Mouse (Mus musculus): Measurements from ENCODE around the gene Stac2. TPM values are rescaled to one million over a fixed set of nuclear protein-coding genes. Genes with fewer than 3 reads are reported as not detected.

Stac2 gene
- total RNA-seq, 2 experiments from 2014 or later, result 86.3 to 109 TPM

DNA sequence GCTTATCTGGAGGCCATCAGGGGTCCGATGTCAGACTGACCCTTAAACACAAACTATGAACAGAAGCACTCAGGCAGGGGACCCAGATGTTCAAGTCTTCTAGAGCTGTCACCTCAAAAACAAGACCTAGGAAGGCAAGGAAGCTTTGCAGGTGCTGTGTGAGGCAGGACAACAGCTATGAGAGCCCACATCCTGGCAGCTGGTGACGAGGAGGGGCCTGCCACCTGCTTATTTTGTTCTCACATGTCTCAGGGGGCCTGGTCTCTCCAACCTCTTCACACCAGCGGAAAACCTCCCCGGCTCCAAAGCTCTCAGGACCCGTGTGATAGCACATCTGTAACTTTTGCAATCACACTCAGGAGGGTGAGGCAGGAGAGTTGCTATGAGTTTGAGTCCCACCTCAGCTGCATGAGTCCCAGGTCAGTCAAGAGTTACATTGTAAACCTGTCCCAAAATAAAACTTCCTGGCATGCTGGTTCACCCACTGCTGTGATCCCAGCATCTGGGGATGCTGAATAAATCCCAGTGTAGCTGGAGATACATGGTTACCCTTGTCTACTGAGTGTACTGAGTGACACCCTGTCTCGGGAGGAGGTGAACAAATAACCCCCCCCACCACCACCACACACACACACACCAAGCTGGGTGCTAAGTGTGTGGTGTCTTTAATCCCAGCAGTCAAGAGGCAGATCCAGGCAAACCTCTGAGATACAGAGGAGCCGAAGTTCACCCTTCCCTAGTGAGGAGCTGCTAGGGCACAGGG lies 52.7 kb downstream of the Stac2 start:
- no peak for DNase-seq (ENCODE audit: low spot score in 2 of 2)

GRCm38 (mm10) chr11:97999748-98000147 lies 53.5 kb downstream of the Stac2 start:
- DNase-seq (ENCODE audit: low spot score in 2 of 2), result no peak

DNA sequence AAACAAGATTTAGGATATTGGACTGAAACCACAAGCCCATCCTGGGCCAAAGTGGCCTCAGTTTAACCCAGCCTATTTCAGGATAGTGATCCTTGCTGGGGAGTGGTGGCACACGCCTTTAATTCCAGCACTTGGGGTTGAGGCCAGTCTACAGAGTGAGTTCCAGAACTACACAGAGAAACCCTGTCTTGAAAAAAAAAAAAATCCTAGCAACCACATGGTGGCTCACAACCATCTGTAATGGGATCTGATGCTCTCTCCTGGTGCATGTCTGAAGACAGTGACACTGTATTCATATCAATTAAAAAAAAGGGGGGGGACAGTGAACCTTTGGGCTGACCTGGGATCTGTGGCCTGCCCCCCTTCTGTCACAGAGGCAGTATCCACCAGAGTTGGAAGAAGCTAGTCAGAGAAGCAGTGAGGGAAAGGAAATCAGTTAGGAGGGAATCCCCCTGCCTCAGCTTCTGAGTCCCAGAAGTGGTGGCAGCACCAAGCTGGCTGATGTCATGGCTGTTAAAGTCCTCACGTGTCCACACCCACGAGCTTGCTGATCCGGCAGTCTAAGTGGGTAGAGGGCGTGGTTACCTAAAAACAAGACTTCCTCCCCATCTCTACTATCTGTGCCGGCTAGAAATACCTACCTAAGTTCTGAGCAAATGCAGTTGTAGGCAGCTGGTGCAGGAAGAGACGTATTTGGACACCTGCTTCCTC lies 54.2 kb downstream of the Stac2 start:
- DNase-seq (ENCODE audit: low spot score in 2 of 2), result no peak

GRCm38 (mm10) chr11:97998074-97998793 lies 55.0 kb downstream of the Stac2 start:
- no peak for DNase-seq (ENCODE audit: low spot score in 2 of 2)

DNA sequence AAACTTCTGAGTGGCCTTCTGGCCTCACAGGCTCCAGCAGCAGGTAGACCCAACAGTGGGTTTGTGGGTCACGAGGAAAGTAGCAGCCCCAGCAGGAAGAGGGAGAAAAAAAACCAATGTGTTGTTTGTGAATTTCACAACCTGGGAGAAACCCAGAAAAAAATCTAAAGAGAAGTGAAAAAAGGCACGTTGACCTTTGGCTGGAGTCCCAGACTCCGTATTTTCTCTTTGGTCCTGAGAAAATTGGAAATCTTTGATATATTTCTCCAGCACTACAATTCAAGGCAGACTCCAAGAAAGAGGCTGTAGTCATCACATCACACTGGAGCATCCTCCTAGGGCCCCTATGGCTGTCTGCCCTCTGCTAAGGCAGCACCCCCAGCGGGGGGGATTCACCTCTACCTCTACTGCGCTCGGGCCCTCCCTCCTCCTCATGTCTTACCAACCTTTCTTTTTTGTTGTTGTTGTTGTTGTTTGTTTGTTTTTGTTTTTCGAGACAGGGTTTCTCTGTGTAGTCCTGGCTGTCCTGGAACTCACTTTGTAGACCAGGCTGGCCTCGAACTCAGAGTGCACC lies 55.8 kb downstream of the Stac2 start:
- DNase-seq (ENCODE audit: low spot score in 2 of 2), result no peak

DNA sequence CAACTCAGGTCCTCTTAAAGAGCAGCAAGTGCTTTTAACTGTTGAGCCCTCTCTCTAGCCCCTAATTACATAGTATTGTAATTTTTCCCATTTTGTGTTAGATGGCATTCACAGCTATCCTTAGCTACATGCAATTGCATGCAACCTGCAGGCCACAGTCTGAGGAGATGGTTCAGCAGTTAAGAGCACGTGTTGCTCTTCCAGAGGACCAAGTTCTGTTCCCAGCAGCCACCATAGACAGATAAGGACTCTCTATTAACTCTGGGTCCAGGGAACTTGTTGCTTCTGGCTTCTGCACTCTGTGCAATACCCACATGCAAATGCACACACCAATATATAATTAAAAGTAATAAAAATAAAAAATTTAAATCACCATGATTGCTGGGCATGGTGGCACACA lies 56.6 kb downstream of the Stac2 start:
- no peak for DNase-seq (ENCODE audit: low spot score in 2 of 2)

DNA sequence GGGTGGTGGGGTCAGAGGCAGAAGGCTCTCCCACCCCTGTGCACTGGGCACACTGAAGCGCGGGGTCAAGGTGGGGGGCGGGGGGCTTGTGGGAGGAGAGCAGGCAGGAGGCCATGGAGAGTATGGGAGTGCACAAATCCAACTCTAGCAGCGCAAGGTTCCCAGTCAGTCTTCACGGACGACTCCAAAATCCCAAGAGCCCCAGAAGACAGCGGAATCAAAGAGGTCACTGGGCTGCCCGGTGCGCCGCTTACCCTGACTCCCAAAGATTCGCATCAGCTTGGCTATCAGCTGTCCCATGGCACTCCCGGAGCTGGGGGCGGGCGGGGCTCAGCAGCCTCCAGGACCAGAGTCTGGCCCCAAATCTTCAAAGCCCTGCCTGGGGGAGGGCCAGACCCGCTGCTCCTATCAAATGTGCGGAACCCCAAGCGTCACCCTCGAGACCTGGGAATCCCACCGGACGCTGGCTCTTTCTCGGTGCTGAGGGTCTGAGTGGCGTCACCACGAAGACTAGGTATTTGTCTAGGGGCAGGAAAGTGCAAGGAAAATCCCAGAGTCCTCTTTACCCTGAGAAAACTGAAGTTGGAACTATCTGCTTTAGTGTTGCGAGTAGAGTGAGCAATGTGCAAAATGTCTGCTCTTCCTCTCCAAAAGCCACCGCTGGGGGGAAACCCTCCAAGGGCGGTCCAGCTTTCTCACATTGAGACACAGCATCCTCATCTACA lies 57.5 kb downstream of the Stac2 start, which contains the start of gene Arl5c:
Gene Arl5c (minus strand): TSS at position 618 of the 725 bp plus-strand sequence.
- DNase-seq (ENCODE audit: low spot score in 2 of 2), result no peak

- DNase-seq (ENCODE audit: low spot score in 2 of 2), result peak; percentile 61 to 79
These were observed 58.6 kb downstream of the Stac2 start for GRCm38 (mm10) chr11:97994539-97995100.

DNA sequence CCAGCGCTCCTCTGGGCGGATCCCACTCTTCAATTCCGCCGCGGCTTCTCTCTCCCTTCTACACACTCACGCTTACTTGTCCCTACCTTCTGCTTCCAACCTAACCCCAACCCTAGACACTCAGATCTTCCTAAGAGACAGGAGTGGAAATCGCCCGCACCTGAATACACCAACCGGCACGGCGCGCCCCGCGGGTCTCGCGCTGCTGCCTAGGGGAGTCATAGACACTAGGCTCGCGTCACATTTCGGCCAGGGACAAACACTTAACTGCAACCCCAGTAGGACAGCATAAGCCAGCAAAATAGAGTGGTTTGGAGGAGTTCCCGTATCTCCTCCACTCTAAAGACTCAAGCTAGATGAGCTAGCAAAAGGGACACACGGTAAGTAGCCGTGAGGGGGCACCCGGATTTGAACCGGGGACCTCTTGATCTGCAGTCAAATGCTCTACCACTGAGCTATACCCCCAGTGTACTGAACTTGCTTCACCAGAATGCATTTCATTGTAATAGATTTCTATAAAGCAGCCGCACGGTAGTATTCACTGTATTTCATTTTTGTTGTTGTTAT lies 64.6 kb downstream of the Stac2 start:
- peak; percentile 88 for DNase-seq (ENCODE audit: low spot score in 2 of 2)

GRCm38 (mm10) chr11:97987551-97988526 lies 65.4 kb downstream of the Stac2 start:
- DNase-seq (ENCODE audit: low spot score in 2 of 2), result peak; percentile 94 to 96

DNA sequence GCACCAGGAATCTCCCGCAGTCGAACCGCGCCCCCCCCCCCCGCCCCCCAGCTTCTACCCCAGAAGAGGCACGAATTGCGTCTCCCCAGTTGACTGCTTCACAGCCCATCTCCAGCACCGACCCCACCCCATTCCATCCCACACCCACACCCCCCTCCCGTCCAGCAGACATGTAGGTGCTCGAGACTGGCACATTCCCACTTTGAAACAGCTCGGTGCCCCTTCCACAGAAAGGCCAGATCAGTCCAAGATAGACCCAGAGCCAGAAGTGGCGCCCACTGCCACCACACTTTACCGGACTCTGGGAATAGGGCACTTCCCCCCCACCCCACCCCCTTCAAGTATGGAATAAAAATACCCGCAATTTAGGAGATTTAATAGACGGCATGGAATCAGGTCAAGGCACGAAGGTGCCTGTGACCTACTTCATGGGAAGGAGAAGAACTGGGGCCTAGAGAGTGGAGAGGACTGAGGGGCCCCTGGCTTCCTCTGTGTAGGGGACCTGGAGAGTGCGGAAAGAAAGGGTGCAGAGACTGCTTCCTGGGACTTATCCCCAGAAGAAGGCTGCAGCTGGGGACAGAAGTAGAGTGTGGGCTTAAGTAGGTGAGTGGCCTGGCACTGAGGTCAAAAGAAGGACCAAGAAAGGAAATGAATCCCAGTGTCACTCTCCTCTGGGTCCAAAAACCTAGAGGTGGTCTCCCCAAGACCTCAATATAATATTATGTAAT lies 66.4 kb downstream of the Stac2 start:
- no peak for DNase-seq (ENCODE audit: low spot score in 2 of 2)

Small RNA genes within 50 kb of the gene (microRNA-seq; reads per million reads assigned to microRNA genes)
- 0 reads per million in 2 experiments for gene Gm27597

Other genes starting within 250 kb of the Stac2 start
- gene B230217C12Rik, start 212.7 kb downstream of the Stac2 start, total RNA-seq (2021), result 10 to 100 TPM; 73.9 to 75.8 TPM
- 1 to 10 TPM; 3.6 to 4.5 TPM for gene Fbxo47, start 169.3 kb downstream of the Stac2 start, total RNA-seq (2021)
- gene Plxdc1, start 67.0 kb downstream of the Stac2 start, total RNA-seq (2021), result 10 to 100 TPM; 42.2 to 46.7 TPM
- 1 to 10 TPM; 1.4 to 1.9 TPM for gene Arl5c, start 57.3 kb downstream of the Stac2 start, total RNA-seq (2021)
- 100 to 1,000 TPM; 154 to 170 TPM for gene Cacnb1, start 30.4 kb downstream of the Stac2 start, total RNA-seq (2021)
- 100 to 1,000 TPM; 627 to 650 TPM for gene Rpl19, start 26.8 kb downstream of the Stac2 start, total RNA-seq (2021)
- 10 to 100 TPM; 33.4 to 35.9 TPM for gene Fbxl20, start 96.9 kb upstream of the Stac2 start, total RNA-seq (2021)
- gene Med1, start 139.8 kb upstream of the Stac2 start, total RNA-seq (2021), result 10 to 100 TPM; 51.1 to 52.4 TPM
- 10 to 100 TPM; 34.9 to 36.2 TPM for gene Cdk12, start 149.6 kb upstream of the Stac2 start, total RNA-seq (2021)